Mouse (Mus musculus) heart, embryonic 16.5 days (tissue): Measurements from ENCODE around the gene Pdzd7. TPM values are rescaled to one million over a fixed set of nuclear protein-coding genes. Genes with fewer than 3 reads are reported as not detected.

Experiments used
- ATAC-seq: fragments of 200-750 bp; cut with Nextera tagmentation; replicated peaks from 2 replicates; pipeline ENCODE4 v1.8.0; 2017; ENCODE audit warnings: moderate number of reproducible peaks; ENCODE audit not compliant: insufficient read depth, low FRiP score; ENCODE audit errors: extremely low read depth
- H3K27ac ChIP-seq: fragments of 300-500 bp; sonication (generic); 2 replicates; pipeline ENCODE4 v1.5.1; 2014; ENCODE audit warnings: mild to moderate bottlenecking, low read length, control low read depth, moderate library complexity
- H3K27me3 ChIP-seq: fragments of 300-500 bp; sonication (generic); 2 replicates; pipeline ENCODE4 v1.6.1; 2014; ENCODE audit warnings: low read length, mixed read lengths; ENCODE audit not compliant: control insufficient read depth, insufficient read depth
- H3K36me3 ChIP-seq: fragments of 300-500 bp; sonication (generic); 2 replicates; pipeline ENCODE4 v1.6.1; 2014; ENCODE audit not compliant: control insufficient read depth, insufficient read depth
- H3K4me1 ChIP-seq: fragments of 300-500 bp; sonication (generic); 2 replicates; pipeline ENCODE4 v1.6.1; 2014; ENCODE audit warnings: low read length, mixed read lengths; ENCODE audit not compliant: control insufficient read depth, insufficient read depth
- H3K4me2 ChIP-seq: fragments of 300-500 bp; sonication (generic); 2 replicates; pipeline ENCODE4 v1.6.1; 2014; ENCODE audit warnings: low read depth, mild to moderate bottlenecking, control low read depth, low read length
- H3K4me3 ChIP-seq: fragments of 300-500 bp; sonication (generic); 2 replicates; pipeline ENCODE4 v1.5.1; 2014; ENCODE audit warnings: mild to moderate bottlenecking, control low read depth, low read length
- H3K9ac ChIP-seq: fragments of 300-500 bp; sonication (generic); 2 replicates; pipeline ENCODE4 v1.6.1; 2014; ENCODE audit warnings: low read length, control low read depth
- H3K9me3 ChIP-seq: fragments of 300-500 bp; sonication (generic); replicated peaks from 2 replicates; pipeline ENCODE4 v1.6.1; 2016; ENCODE audit warnings: low read length; ENCODE audit not compliant: control insufficient read depth
- WGBS: fragments of 180-500 bp; shearing (Covaris S2); extraction: QIAGEN DNeasy Blood & Tissue Kit; methylation state at CpG from one replicate; pipeline ENCODE4 v1.1.7; 2014; 5-methylcytosine and 5-hydroxymethylcytosine counted together
- polyA plus RNA-seq: library from polyadenylated mRNA; unstranded; fragments of >200 nt; fragmentation: Nextera tagmentation; extraction: Ambion mirVana; gene quantifications from 2 replicates; pipeline ENCODE4 v1.2.1, GENCODE M21; 2015

Pdzd7 gene
- polyA plus RNA-seq, 1 experiment from 2014 or later, result 0.14 TPM

- ATAC-seq, result no peak
- Histone ChIP-seq H3K27ac (no peak overlapping the region), H3K9ac (no peak overlapping the region), H3K27me3 (peaks cover 18% of the 10 kb centered on the region), H3K36me3 (peaks cover 16% of the 10 kb centered on the region), H3K4me2 (no peak overlapping the region), H3K9me3 (no peaks in the 10 kb centered on the region), H3K4me3 (no peak overlapping the region), H3K4me1 (peaks cover 19% of the 10 kb centered on the region)
- 78% methylated on average over 9 of the region's 9 CpGs for WGBS
Measured at GRCm38 (mm10) chr19:45049523-45049922, 4.0 kb upstream of the Pdzd7 start.

DNA sequence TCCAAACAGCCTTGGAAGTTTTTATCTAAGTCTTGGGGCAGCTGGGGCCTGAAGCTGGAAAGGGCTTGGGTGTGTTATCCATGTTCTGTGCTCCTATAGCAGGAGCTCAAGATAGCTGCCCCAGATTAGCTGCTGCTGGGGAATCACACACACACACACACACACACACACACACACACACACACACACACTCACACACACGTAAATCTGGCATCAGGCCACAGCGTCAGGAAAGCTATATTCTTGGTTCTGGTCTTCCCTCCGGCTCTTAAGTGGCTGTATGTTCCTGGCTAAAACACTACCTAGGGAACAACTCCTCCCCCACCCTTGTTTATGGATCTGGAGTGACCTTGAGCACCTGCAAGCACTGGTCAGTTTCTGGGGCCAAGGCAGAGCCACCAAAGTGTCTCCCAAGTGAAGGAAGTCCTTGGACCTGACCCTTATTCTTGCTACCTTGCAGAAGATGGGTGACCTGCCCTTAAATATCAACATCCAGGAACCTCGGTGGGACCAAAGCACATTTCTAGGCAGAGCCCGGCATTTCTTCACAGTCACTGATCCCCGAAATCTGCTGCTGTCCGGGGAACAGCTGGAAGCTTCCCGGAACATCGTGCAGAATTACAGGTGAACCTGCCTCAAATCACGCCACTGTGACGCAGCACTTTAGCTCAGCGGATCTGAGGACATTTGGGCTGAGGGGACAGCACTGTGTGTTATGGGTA lies 3.3 kb upstream of the Pdzd7 start:
- Histone ChIP-seq H3K27me3 (peaks cover 24% of the 10 kb centered on the region), H3K4me2 (peak overlapping the region; percentile 91), H3K4me1 (peaks cover 19% of the 10 kb centered on the region), H3K27ac (peak overlapping the region; percentile 93), H3K9ac (peak overlapping the region; percentile 78), H3K4me3 (peak overlapping the region; percentile 68), H3K9me3 (no peaks in the 10 kb centered on the region), H3K36me3 (peaks cover 15% of the 10 kb centered on the region)
- WGBS, result 74% methylated on average over 12 of the region's 12 CpGs
- no peak for ATAC-seq

DNA sequence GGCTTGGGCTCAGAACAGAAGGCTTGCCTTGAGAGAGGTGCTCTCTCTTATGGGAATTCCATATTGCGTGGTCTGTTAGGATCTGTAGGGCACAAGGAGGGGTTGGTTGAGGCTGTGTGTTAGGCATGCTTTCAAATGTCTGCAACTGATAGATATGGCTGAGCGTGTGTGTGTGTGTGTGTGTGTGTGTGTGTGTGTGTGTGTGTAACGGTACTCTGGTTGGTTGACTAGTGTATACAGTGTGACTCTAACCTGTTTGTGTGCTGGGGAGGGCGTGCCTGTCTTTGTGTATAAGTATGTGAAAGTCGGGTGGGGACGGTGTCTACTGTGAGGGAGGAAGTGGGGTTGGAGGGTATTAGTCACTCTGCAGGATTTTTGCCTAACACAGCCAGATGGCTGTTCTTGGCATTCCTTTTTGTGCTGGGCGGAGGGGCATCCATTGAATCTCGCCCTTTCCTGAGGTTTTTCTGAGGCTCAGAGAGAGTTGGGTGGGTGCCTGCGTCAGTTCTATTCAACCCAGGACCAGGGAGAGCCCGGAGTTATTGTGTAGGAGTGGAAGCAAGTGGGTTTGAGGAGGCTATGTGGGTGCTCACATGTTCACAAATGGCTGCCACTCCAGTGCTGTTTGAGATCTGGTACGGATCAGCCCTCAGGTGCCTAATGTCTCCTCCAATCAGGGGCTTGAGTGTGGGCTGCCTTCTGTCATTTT lies 2.6 kb upstream of the Pdzd7 start:
- Histone ChIP-seq H3K9me3 (no peaks in the 10 kb centered on the region), H3K4me2 (peak overlapping the region; percentile 91), H3K9ac (peak overlapping the region; percentile 78), H3K4me1 (peaks cover 19% of the 10 kb centered on the region), H3K27ac (peak overlapping the region; percentile 93), H3K36me3 (peaks cover 15% of the 10 kb centered on the region), H3K4me3 (peak overlapping the region; percentile 68), H3K27me3 (peaks cover 27% of the 10 kb centered on the region)
- WGBS, result 21% methylated on average over 11 of the region's 11 CpGs
- ATAC-seq, result peak; percentile 71

GRCm38 (mm10) chr19:45047417-45047934 lies 2.0 kb upstream of the Pdzd7 start, which contains the start of gene Sfxn3:
Gene Sfxn3 (plus strand): TSS chr19:45047503.
- H3K4me2 ChIP-seq, result peak within 1 kb of the TSS; percentile 91
- H3K9ac ChIP-seq, result peak within 1 kb of the TSS; percentile 78
- H3K27me3 ChIP-seq, result peaks cover 27% of the 10 kb centered on the region
- peaks cover 12% of the 10 kb centered on the region for H3K36me3 ChIP-seq
- whole genome bisulfite sequencing, result under 1% methylated on average over 26 of the region's 26 CpGs
- peak within 1 kb of the TSS; percentile 93 for H3K27ac ChIP-seq
- H3K4me3 ChIP-seq, result peak within 1 kb of the TSS; percentile 68
- ATAC-seq, result peak; percentile 83
- H3K9me3 ChIP-seq, result no peaks in the 10 kb centered on the region
- peaks cover 19% of the 10 kb centered on the region for H3K4me1 ChIP-seq

- Histone ChIP-seq H3K4me1 (peaks cover 19% of the 10 kb centered on the region), H3K4me3 (peak overlapping the region; percentile 68), H3K27ac (peak overlapping the region; percentile 93), H3K36me3 (peaks cover 7% of the 10 kb centered on the region; the same call in 1 of the 2 replicates), H3K9me3 (no peaks in the 10 kb centered on the region), H3K9ac (peak overlapping the region; percentile 78), H3K27me3 (peaks cover 31% of the 10 kb centered on the region), H3K4me2 (peak overlapping the region; percentile 91)
- WGBS, result 3% methylated on average over 34 of the region's 34 CpGs
- ATAC-seq, result no peak
Measured at GRCm38 (mm10) chr19:45046523-45047321, 1.2 kb upstream of the Pdzd7 start.

- no peak for ATAC-seq
- Histone ChIP-seq H3K4me1 (peaks cover 19% of the 10 kb centered on the region), H3K9ac (no peak overlapping the region), H3K9me3 (no peaks in the 10 kb centered on the region), H3K27me3 (peaks cover 41% of the 10 kb centered on the region), H3K4me3 (no peak overlapping the region), H3K27ac (no peak overlapping the region), H3K4me2 (no peak overlapping the region), H3K36me3 (no peaks in the 10 kb centered on the region)
- 37% methylated on average over 15 of the region's 15 CpGs for WGBS
Measured at GRCm38 (mm10) chr19:45045236-45045635, 281 bp downstream of the Pdzd7 start.

GRCm38 (mm10) chr19:45044389-45044927 lies 1.1 kb downstream of the Pdzd7 start:
- no peak overlapping the region for H3K4me2 ChIP-seq
- peaks cover 47% of the 10 kb centered on the region for H3K27me3 ChIP-seq
- WGBS, result 61% methylated on average over 11 of the region's 11 CpGs
- no peaks in the 10 kb centered on the region for H3K9me3 ChIP-seq
- H3K9ac ChIP-seq, result no peak overlapping the region
- ATAC-seq, result no peak
- H3K27ac ChIP-seq, result no peak overlapping the region
- no peaks in the 10 kb centered on the region for H3K36me3 ChIP-seq
- H3K4me3 ChIP-seq, result no peak overlapping the region
- peaks cover 19% of the 10 kb centered on the region for H3K4me1 ChIP-seq

- no peaks in the 10 kb centered on the region for H3K4me1 ChIP-seq
- no peak overlapping the region for H3K27ac ChIP-seq
- 40% methylated on average over 13 of the region's 13 CpGs for WGBS
- no peaks in the 10 kb centered on the region for H3K9me3 ChIP-seq
- no peak overlapping the region for H3K4me2 ChIP-seq
- H3K36me3 ChIP-seq, result no peaks in the 10 kb centered on the region
- no peak overlapping the region for H3K9ac ChIP-seq
- peaks cover 40% of the 10 kb centered on the region for H3K27me3 ChIP-seq
- no peak for ATAC-seq
- no peak overlapping the region for H3K4me3 ChIP-seq
Measured at GRCm38 (mm10) chr19:45040214-45040613, 5.3 kb downstream of the Pdzd7 start.
